Mouse (Mus musculus) heart, adult 2 months (tissue): ENCODE measurements at regions not wholly inside any gene's neighbourhood (a gene's known extent, or its start where the extent isn't known, plus 50 kb on each side); places are given as distances from the start of the nearest gene placed in this dataset.

ENCODE experiments used
- DNase-seq, 2 experiments: peaks; one replicate each; pipeline ENCODE4 v3.0.0; 2021
- H3K27ac ChIP-seq: fragments of 200-600 bp; 2 replicates; pipeline ENCODE4 v1.8.1; 2022
- H3K27me3 ChIP-seq: fragments of 200-500 bp; 2 replicates; pipeline ENCODE4 v1.6.1; 2012; ENCODE audit warnings: mild to moderate bottlenecking, low read length, inconsistent platforms, mixed read lengths; ENCODE audit not compliant: control insufficient read depth, insufficient read depth
- H3K36me3 ChIP-seq: fragments of 200-500 bp; 2 replicates; pipeline ENCODE4 v1.6.1; 2012; ENCODE audit warnings: low read length, inconsistent platforms; ENCODE audit not compliant: control insufficient read depth, insufficient read depth
- H3K4me1 ChIP-seq: fragments of 200-500 bp; 2 replicates; pipeline ENCODE4 v1.6.1; 2011; ENCODE audit warnings: low read length; ENCODE audit not compliant: control insufficient read depth, insufficient read depth
- H3K4me3 ChIP-seq: fragments of 200-600 bp; 2 replicates; pipeline ENCODE4 v1.8.1; 2022
- H3K79me2 ChIP-seq: fragments of 200-500 bp; replicated peaks from 2 replicates; pipeline ENCODE4 v1.6.1; 2012; ENCODE audit warnings: mild to moderate bottlenecking, inconsistent platforms, low read length, moderate library complexity, mixed read lengths; ENCODE audit not compliant: control insufficient read depth, insufficient read depth
- H3K9ac ChIP-seq: fragments of 200-500 bp; 2 replicates; pipeline ENCODE4 v1.6.1; 2012; ENCODE audit warnings: low read depth, mild to moderate bottlenecking, control low read depth, inconsistent platforms, low read length, mixed read lengths
- CTCF ChIP-seq: fragments of 200-600 bp; IDR thresholded peaks from 2 replicates; pipeline ENCODE4 v1.8.1; 2022; ENCODE audit warnings: antibody characterized with exemption, mild to moderate bottlenecking, moderate library complexity
- EP300 ChIP-seq: fragments of 200-500 bp; IDR thresholded peaks from 2 replicates; pipeline ENCODE4 v1.6.1; 2011; ENCODE audit warnings: low read depth, low read length, control low read depth; ENCODE audit not compliant: insufficient read depth
- POLR2A ChIP-seq: fragments of 200-500 bp; IDR thresholded peaks from 2 replicates; pipeline ENCODE4 v1.6.1; 2011; ENCODE audit warnings: mild to moderate bottlenecking, low read depth, low read length, control low read depth; ENCODE audit not compliant: insufficient read depth
- WGBS: fragments of 180-500 bp; shearing (Covaris S2); methylation state at CpG from one replicate; pipeline ENCODE4 v1.1.7; 2018; 5-methylcytosine and 5-hydroxymethylcytosine counted together
- intact Hi-C: fragments of 180-260 bp; cut with DNase I; formaldehyde crosslinking; loops from one replicate; pipeline ENCODE4 v1.15.1; 2025

DNA sequence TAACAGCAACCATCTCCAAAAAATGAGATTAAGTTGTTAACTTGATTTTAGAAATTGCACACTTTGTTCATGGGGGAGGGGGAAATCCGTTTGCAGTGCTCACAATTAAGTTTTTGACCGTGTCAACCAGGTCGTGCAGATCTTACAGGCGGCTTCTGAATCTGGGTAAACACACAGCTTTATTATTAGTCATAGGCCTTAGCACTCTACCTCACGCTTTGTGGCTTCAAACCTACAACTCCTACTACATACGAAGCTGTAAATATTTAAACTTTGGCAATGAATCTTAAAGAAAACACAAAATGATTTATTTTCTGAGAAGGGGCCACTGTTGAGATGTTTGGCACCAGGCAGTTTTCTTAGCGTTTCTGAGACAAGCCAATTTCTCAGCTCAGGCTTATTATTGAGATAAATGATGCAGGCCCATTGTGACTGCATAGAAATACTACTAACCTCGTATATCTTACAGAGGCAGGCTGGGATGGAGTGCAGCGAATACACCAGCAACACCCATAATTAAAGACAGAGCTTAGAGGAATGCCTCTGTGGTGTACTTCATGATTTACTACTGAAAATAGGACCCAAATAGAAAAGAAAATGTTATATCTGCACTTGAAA is 173.8 kb upstream of the Tll1 start:
- no peaks in the 10 kb centered on the region for H3K4me1 ChIP-seq
- no peaks in the 10 kb centered on the region for H3K36me3 ChIP-seq
- WGBS = 86% methylated on average over 9 of the region's 9 CpGs
- H3K9ac ChIP-seq = no peak overlapping the region
- intact Hi-C loops = no loop called here
- H3K27ac ChIP-seq = no peak overlapping the region
- no peaks in the 10 kb centered on the region for H3K27me3 ChIP-seq
- DNase-seq = no peak
- TF ChIP-seq CTCF = no peak
- TF ChIP-seq EP300 = no peak
- no peak for TF ChIP-seq POLR2A
- H3K79me2 ChIP-seq = no peaks in the 10 kb centered on the region
- no peak overlapping the region for H3K4me3 ChIP-seq

GRCm38 (mm10) chr8:64377830-64378229 is 171.8 kb upstream of the Tll1 start:
- Histone ChIP-seq H3K79me2 (no peaks in the 10 kb centered on the region), H3K9ac (no peak overlapping the region), H3K27ac (no peak overlapping the region), H3K4me1 (no peaks in the 10 kb centered on the region), H3K27me3 (no peaks in the 10 kb centered on the region), H3K4me3 (no peak overlapping the region), H3K36me3 (no peaks in the 10 kb centered on the region)
- WGBS = 70% methylated on average over 2 of the region's 2 CpGs
- TF ChIP-seq EP300 (no peak), POLR2A (no peak), CTCF (no peak)
- intact Hi-C loops = no loop called here
- DNase-seq = no peak

DNA sequence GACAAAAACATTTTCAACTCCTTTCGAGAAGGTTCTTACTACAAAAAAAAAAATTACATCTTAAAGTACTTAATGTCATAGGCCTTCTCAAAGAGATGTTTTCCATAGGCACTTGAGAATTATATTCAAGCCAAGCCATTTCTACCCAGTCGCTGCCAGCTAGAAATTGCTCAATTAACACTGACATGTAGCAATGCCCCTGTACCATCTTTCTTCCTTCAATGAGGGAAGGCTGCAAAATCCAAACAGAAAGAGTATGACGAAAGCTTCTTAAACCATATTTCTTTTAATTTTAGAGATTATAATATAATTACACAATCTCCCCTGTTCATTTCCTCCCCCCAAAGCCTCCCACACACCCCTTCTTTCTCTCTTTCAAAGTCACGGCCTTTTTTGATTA is 169.4 kb upstream of the Tll1 start:
- no peak for TF ChIP-seq EP300
- no peak for TF ChIP-seq POLR2A
- no peak for TF ChIP-seq CTCF
- H3K79me2 ChIP-seq = no peaks in the 10 kb centered on the region
- WGBS = 86% methylated on average over 4 of the region's 4 CpGs

DNA sequence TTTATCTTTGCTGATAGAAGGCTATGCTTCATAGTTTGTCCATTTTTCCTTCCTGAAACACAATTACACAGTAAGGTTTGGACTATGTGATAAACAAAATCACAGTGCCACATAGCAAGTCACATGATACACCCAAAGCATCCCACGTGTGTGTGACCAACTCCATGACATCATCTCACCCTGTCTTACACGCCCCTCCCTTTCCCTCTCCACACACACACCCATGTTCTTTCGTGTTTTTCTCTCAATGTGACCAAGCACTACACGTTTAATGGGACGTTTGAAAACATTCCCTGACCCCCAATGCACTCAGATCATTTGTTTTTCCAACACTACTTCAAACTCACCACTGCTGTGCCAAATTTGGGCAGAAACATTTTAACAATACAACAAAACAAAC is 168.9 kb upstream of the Tll1 start:
- H3K4me3 ChIP-seq = no peak overlapping the region
- no peak for TF ChIP-seq POLR2A
- no peak for TF ChIP-seq CTCF
- TF ChIP-seq EP300 = no peak
- H3K27me3 ChIP-seq = no peaks in the 10 kb centered on the region
- intact Hi-C loops = no loop called here
- H3K79me2 ChIP-seq = no peaks in the 10 kb centered on the region
- DNase-seq = no peak
- no peak overlapping the region for H3K27ac ChIP-seq
- H3K9ac ChIP-seq = no peak overlapping the region
- WGBS = 49% methylated on average over 5 of the region's 5 CpGs
- no peaks in the 10 kb centered on the region for H3K36me3 ChIP-seq
- H3K4me1 ChIP-seq = no peaks in the 10 kb centered on the region

More for the DNA sequence above, 169.4 kb upstream of the Tll1 start:
- Histone ChIP-seq H3K36me3 (no peaks in the 10 kb centered on the region), H3K27me3 (no peaks in the 10 kb centered on the region), H3K27ac (no peak overlapping the region), H3K9ac (no peak overlapping the region), H3K4me3 (no peak overlapping the region), H3K4me1 (no peaks in the 10 kb centered on the region)
- DNase-seq = no peak
- intact Hi-C loops = no loop called here

DNA sequence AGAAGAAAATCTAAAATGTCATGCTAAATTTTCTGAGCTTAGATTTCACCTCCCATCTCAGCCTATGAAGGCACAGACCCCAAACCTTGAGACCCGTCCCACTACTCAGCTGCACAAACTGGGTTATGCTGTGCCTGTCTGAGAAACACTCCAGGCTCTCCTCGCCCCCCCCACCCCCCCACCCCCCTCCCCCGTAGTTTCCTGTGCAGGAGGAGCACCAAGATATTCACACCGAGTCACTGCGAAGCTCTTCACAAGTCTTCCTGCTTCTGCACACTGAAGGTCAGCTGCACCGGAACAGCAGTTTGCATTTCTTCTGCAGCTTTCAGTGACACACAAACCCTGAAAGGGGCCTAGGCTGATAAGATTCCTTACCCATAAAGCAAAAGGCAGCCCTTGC is 163.9 kb upstream of the Tll1 start:
- no peak for TF ChIP-seq POLR2A
- TF ChIP-seq EP300 = no peak
- TF ChIP-seq CTCF = no peak
- H3K36me3 ChIP-seq = no peaks in the 10 kb centered on the region
- no peak for DNase-seq
- no peak overlapping the region for H3K4me3 ChIP-seq
- H3K27me3 ChIP-seq = no peaks in the 10 kb centered on the region
- 12% methylated on average over 6 of the region's 6 CpGs for WGBS
- no peaks in the 10 kb centered on the region for H3K4me1 ChIP-seq
- H3K79me2 ChIP-seq = no peaks in the 10 kb centered on the region
- no peak overlapping the region for H3K27ac ChIP-seq
- no peak overlapping the region for H3K9ac ChIP-seq
- intact Hi-C loops = no loop called here

- Histone ChIP-seq H3K4me1 (no peaks in the 10 kb centered on the region), H3K79me2 (no peaks in the 10 kb centered on the region), H3K36me3 (no peaks in the 10 kb centered on the region), H3K27ac (no peak overlapping the region), H3K4me3 (no peak overlapping the region), H3K27me3 (no peaks in the 10 kb centered on the region), H3K9ac (no peak overlapping the region)
- no peak for TF ChIP-seq CTCF
- TF ChIP-seq POLR2A = no peak
- TF ChIP-seq EP300 = no peak
- intact Hi-C loops = no loop called here
- DNase-seq = no peak
- WGBS = 86% methylated on average over 4 of the region's 4 CpGs
These were observed 161.8 kb upstream of the Tll1 start for GRCm38 (mm10) chr8:64367906-64368305.
